Mouse (Mus musculus): ENCODE measurements at regions not wholly inside any gene's neighbourhood (a gene's known extent, or its start where the extent isn't known, plus 50 kb on each side); places are given as distances from the start of the nearest gene placed in this dataset.

DNA sequence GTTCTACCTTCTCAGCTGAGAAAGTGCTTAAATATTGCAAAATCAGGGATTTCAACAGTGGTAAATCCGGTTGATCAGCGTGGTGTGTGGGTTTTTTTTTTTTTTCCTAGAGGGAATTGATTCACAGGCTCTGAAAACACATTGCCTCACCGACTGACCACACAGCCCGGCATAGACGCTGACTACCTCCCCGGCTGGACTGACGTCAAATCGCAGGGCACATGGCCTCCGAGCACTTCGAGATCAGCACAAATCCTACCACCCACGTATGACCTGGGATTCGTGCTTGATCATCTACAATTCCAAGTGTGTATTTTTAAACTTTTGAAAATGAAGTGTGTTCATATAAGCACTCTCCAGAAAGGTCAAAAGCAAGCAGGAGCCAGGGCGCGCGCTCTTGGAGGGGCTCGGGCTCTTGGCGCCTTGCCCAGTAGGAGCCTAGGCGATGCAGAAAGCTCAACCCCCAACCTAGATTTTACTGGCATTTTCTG is 300.7 kb upstream of the Ppargc1a start:
- no peak for DNase-seq (ENCODE audit: low spot score in 2 of 2)
- intact Hi-C loops (cut with DNase I) = no loop called here

DNA sequence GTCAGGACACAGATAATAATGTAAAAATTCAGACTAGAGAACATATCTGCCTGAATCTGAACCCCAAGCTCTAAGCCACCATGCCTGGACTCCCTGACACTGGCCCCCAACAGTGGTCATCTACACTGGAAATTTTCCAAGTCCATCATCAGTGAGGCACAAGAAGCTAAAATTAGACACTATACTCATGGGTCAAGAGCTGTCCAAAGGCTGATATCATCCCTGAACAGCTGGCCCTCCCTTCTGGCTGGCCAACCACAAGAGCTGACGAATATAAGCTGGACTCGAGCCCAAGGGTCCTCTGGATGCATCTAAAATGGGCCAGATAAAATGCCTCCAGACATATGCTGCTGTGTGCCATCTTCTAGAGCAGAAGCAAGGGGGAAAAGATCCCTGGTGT is 298.5 kb upstream of the Ppargc1a start:
- intact Hi-C loops (cut with DNase I) = no loop called here
- no peak for DNase-seq (ENCODE audit: low spot score in 2 of 2)

DNA sequence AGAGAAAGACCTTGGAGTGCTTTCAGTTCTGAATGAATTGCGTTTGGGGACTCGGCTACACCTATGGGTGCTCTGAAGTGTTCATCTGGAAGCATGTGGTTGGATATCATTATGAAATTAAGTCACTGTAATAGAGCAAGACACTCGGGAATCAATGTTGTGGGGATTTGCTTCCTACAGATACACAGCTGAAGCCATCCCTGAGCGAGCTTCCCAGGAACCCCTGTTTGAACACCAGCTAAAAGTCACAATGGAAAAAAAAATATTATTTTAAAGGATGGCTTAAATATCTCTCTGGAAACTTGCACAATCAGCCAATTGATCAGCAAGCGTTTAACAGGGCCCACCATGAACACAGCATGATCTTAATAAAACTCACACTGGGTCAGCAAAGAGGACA is 293.0 kb upstream of the Ppargc1a start:
- intact Hi-C loops (cut with DNase I) = no loop called here
- DNase-seq (ENCODE audit: low spot score in 2 of 2) = no peak

DNA sequence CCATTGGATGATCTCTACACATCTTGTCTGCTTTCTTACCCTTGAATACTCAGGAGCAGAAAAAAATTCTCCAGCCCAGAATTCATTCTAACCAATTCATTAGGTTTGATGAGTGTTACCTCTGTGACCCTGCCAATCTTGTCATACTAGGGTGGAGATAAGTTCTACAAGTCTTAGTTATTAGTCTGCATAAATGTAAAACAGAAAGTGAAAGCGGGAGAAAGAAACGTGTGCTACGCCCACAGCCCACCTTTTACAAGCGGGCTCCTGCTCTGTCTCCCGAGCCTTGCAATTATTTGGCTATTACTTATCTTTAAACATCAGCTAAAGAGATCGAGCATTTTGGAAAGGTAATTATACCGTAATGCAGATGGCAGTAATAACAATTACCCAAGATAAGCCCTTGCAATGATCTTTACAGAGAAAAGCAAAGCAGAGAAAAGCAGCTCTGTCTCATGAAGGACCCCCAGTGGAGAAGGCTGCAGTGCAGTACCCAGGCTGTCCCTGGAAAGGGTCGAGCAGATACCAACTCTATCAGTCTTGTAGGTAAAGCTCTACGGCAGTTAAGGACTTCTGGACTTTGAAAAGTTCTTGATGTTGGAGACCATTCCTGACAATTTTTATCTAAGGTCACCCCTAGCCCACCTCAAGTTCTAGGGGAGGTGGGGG is 286.1 kb upstream of the Ppargc1a start:
- intact Hi-C loops (cut with DNase I) = no loop called here
- no peak for DNase-seq (ENCODE audit: low spot score in 2 of 2)

DNA sequence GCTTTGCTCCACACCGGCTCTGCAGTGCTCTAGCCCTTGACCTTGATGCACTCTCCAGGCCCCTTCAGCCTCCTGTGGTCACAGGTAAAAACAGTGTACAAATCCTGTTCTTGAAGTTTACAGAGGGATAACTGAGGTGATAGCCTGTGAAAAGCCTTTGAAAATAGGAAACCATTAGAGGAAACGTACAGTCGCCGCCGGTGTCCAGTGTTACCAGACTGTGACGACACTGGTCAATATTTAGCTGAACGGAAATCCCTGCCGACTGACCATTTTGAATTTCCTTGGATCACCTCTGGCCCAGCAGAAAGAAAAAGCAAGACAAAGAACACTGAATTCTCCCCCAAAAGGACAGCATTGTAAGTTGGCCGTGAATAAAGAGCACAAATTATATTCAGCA is 282.6 kb upstream of the Ppargc1a start:
- no peak for DNase-seq (ENCODE audit: low spot score in 2 of 2)
- intact Hi-C loops (cut with DNase I) = no loop called here

DNA sequence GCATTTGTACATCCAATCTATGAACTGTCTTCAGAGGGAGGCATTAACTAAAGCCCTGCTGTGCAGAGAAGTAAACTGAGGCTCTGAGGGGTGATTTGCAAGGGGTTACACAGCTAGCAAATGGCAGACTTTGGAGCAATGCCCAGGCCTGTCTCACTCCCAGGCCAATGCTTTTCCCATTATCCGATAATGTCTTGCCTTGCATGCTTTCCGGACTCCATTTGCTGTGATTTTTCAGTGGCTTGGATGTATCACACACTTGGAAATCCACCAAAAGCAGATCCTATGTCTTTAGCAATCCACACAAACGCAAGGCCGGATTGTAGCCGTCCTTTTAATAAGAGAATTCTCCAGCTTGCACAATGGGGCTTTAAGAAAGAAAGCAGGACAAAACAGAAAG is 281.7 kb upstream of the Ppargc1a start:
- DNase-seq (ENCODE audit: low spot score in 2 of 2) = no peak
- intact Hi-C loops (cut with DNase I) = no loop called here

DNA sequence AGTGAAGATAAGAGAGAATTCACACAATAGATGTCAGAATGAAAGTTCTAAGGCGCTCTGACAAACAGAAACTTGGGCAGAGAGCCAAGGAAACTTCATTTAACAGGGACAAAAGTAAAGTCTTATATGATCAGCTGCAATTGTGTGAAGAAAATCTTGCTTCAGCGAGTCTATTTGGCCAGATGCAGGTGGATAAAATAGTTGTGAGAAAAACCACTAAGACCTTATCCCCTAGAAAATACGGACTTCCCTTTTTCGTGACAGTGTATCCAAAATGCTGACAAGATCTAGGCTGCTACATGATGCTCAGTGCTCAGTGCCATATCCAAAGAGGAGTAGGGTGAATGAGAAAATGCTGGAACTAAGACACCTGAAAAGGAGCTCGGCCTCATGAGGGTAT is 274.7 kb upstream of the Ppargc1a start:
- intact Hi-C loops (cut with DNase I) = no loop called here
- DNase-seq (ENCODE audit: low spot score in 2 of 2) = no peak

DNA sequence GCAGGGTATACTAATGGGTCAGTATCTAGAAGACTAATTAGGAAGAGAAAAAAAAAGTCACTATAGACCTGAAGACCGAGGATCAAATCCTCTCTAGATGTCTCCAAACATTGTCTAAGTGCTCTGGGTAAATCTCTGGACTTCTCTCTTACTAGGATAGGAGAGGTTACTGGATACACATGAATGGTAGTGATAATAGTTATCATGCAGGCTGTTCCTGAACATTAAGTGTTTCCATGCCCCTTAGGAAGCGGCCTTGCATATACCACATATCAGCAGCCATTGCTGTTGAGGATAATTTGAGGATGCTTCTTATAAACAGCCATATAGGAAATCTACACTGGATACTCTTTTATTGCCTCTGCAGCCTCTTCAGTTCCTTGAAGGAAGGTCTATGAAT is 274.2 kb upstream of the Ppargc1a start:
- intact Hi-C loops (cut with DNase I) = no loop called here
- DNase-seq (ENCODE audit: low spot score in 2 of 2) = no peak

DNA sequence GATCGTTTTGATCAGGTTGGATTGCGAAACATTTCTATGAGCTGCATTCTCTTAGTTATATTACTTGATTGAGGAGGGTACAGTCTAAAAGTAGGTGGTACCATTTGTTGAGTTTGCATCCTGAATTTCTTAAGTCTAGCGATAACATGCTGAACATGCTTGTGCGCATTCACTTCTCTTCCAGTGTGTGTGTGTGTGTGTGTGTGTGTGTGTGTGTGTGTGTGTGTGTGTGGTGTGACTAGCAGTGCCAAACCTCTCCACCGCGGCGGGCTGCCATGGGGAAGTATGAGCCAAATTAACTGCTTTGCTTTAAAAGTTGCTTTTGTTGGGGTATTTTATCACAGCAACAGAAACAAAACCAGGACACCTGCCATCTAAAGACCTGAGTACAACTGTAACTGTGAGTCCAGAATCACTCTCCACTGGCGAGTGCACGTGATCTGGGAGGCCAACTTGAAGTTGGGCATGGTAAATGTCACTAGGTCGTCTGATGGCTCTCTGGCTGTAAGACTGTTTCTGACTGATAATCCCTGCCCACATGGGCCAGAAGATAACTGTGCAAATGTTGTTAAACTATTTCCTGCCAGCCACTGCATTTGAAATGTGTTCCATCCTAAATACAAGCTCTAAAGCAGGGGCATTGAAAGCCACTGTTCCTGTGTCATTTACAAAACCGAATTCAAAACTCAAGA is 273.3 kb upstream of the Ppargc1a start:
- intact Hi-C loops (cut with DNase I) = no loop called here
- no peak for DNase-seq (ENCODE audit: low spot score in 2 of 2)

DNA sequence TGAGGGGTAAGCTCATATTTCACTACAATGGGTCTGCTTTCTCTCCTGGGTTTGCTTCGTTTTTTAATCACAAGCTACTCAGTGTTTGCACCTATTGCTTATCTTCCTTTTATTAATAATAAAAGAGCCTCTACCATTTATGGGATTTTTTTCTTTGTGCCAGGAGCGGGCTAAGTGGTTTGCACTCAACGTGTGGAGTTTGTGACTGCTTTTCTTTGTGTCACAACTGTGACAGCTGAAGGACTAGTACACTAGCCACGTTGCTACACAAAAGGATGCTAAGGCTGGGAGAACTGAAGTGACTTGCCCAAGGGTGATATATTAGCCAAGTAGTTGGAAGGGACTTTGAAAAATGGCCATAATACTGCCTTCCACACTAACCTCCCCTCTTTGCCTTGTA is 271.8 kb upstream of the Ppargc1a start:
- DNase-seq (ENCODE audit: low spot score in 2 of 2) = no peak
- intact Hi-C loops (cut with DNase I) = no loop called here

DNA sequence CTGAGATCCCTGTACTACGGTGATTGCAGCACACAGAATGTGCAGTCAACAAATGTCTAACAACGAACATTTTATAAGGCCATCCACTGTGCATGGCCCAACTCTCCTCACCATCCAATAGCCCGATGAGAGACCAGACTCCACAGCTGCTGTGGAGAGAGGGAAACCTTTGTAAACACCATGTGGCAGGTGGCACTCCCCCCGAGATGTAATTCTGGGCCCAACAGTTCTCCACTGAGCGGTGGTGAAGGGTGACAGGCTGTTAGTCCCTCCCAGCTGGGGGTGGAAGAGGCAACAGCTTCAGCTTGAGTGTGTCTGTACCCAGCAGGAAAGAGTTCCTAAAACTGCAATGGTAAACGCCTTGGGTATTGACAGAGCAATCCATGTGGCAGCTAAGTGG is 263.0 kb upstream of the Ppargc1a start:
- intact Hi-C loops (cut with DNase I) = no loop called here
- DNase-seq (ENCODE audit: low spot score in 2 of 2) = no peak

DNA sequence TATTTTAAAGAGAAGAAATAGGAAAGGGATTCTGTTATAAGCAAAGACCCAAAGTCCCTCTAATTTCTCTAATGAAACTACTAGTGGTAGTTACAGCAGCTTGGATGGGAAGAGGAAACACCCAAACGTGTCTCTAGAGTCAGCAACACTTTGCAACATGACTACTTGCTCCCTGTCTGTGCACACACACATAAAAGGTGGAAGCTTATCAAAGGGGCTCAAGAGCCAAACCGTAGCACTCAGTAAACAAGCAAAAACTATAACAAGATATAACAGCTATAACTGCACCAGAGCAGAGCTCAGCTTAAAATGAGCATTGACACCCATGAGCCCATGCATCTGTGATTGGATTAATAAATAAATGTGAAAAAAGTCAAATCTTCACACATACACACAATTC is 262.5 kb upstream of the Ppargc1a start:
- DNase-seq (ENCODE audit: low spot score in 2 of 2) = no peak

DNA sequence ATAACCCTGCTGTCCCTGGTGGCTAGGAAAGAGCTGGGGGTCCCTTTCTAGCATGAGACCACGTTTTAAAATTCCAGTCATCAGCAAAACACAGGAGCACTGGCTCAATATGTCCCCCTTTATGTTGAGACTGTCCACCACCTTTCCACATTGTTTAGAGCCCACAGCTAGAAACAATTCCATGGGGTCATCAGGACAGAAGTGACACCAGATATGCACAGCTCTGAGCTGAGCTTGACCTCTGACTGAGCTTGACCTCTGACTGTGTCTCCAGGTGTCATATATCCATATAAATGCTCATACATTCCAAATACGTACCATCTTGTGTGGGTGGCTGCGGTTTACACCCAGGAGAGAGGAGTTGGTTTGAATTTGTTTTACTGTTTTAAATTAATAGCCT is 262.1 kb upstream of the Ppargc1a start:
- intact Hi-C loops (cut with DNase I) = no loop called here
- DNase-seq (ENCODE audit: low spot score in 2 of 2) = no peak

More for the DNA sequence above, 262.5 kb upstream of the Ppargc1a start:
- intact Hi-C loops (cut with DNase I) = no loop called here

DNA sequence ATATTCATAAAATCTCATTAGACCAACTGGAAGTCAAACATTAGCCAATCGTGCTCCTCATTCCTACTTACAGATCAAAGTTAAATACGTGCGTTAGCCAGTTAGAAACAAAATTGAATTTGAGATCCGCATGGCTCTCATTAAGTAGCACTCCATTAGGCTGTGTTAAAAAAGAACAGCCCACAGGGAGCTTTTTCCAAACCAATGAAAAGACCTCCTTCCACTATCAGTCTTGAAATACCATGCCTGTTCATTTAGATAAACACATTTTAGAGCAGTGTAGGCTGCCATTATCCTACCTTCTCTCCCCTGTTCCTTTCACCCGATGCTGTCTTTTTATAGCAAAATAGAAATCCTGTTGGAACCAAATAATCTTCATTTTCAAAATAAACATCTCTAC is 261.5 kb upstream of the Ppargc1a start:
- intact Hi-C loops (cut with DNase I) = no loop called here
- DNase-seq (ENCODE audit: low spot score in 2 of 2) = no peak

DNA sequence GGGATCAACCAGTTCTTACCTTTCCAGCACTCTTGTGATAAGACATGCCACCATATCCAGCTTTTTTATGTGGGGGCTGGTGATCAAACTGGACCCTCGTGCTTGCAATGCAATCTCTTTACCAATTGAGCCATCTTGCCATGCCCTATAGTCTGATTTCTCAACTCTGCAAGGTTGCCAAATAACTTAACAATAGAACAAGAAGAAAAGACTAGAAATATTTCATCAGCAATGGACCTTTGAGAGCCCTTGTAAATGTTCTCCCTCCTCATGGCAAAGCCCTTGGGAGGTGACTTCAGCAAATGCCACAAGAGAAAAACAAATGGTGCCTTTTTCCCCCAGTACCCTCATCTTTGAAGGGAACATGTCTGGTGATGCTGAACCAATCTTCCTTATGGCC is 258.7 kb upstream of the Ppargc1a start:
- intact Hi-C loops (cut with DNase I) = no loop called here
- DNase-seq (ENCODE audit: low spot score in 2 of 2) = no peak

DNA sequence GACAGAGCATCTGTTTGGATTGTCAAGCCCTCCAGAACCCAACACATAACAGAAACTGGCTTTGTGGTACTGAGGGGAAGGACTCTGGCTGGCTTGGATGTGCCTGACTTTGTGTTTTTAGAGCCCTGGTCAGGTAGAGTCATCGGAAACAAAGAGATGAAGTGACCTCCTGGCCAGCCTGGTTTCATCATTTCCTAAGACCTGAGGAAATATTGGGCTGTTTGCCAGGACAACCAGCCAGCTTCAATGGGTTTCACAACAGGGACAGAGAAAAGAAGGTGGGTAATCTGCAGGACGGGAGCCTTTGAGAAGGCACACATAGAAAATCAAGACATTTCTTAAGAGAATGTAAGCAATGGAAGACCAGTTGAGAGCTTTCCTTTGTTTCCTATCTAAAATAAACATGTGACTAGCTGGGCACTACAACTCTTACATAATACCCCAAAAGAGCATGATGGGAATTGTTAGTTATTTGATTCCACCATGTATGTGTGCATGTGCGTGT is 258.1 kb upstream of the Ppargc1a start:
- no peak for DNase-seq (ENCODE audit: low spot score in 2 of 2)
- intact Hi-C loops (cut with DNase I) = no loop called here

DNA sequence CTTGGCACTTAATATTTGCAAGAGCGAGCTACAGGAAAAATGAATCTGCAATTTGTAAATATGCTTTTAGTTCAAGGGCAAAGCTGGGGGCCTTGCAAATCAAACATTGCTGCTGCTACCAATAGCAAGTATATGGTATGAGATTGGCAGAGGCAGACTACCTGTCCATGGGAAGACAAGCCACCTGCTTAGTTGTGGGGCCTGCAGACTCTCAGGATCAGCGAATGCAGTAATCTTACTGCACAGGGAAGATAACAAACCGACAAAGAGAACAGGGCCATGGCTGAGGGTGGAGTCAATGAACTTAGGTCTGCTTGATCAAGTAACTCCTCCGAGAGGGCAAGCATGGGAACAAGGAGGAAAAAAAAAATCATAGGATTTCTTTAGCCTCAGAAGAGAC is 257.2 kb upstream of the Ppargc1a start:
- intact Hi-C loops (cut with DNase I) = no loop called here
- DNase-seq (ENCODE audit: low spot score in 2 of 2) = no peak

DNA sequence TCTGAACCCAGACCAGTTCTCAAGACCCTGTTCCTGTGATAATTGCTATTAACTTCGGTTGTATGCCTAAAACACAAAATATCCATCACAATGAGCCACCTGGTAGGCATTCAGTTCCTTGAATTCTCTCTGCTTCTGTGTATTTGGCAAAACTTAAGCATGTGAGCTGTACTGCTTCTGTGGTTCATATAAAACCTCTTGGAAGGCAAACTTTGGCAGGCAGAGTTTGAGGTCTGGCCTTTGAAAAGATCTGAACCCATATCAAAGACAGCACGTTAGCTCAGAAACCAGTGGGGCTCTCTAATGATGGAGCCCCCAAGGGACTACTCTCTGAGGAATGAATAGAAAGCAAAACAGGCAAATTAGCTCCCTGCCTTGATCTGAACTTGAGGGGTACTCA is 256.1 kb upstream of the Ppargc1a start:
- intact Hi-C loops (cut with DNase I) = no loop called here
- DNase-seq (ENCODE audit: low spot score in 2 of 2) = no peak

DNA sequence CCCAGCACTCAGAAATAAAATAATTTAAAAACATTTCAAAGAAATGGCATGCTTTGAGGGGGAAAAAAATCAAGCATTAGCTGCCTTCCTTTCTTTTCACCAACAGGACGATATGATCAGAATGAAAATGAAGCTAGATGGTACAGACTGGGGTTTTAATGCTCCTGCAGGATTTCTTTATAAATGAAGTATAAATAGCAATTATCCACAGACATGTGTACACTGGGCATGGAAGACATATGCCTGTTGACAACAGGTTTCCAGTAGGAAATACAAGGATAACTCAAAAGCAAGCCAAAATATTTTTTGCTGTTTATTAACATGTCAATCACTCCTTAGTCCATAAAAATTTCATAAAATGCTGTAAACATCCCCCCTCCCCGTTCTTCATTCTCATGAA is 248.7 kb upstream of the Ppargc1a start:
- intact Hi-C loops (cut with DNase I) = no loop called here
- DNase-seq (ENCODE audit: low spot score in 2 of 2) = no peak

DNA sequence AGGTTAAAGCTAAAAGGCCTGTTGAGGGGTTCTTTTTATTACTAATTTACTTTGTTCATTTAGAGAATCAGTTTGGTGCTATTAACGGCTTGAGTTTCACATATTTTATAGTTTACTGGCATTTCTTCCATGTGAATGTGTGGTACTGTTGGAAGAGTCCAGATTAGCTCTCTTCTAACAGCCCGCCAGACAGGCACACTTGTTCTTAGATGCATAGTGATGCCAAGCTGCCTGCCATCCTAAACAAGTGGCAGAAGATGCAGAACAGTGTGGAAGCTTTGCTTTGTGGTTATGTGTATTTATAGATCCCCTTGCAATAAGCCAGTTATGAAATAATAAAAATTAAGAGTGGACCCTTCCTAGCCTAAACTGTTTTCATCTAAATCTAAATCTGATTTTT is 244.2 kb upstream of the Ppargc1a start:
- intact Hi-C loops (cut with DNase I) = no loop called here
- no peak for DNase-seq (ENCODE audit: low spot score in 2 of 2)

DNA sequence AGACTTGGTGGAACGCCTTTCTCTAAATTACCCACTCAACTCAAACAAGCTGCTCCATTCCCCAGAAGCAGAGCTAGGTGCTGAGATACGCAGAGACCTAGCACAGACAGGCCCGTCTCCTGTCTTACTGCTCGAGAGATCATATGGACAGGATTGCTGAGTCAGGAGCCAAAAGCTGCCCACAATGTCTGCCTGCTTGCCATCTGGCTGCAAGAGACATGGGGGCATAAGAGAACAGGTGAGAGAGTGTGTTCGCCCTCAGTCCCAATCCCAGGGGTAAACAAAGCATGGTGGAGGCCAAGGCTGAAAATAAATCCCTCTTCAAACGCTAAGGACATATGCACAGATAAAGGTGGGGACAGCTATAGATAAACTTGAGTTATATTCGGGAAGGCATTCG is 234.0 kb upstream of the Ppargc1a start:
- intact Hi-C loops (cut with DNase I) = no loop called here
- no peak for DNase-seq (ENCODE audit: low spot score in 2 of 2)
